13 mouse cellular contexts compared by ENCODE assay signal in genomic region chr3:51089036-51089669, GRCm38 (mm10).
DNase-seq lines count a peak whose midpoint lies in the region; ATAC-seq lines count a peak whose summit lies in the region.
"Had no signal": no experiment of that assay in that cellular context is flagged by ENCODE, and none has a peak within 500 bp of the region (broad histone marks: within the 10 kb centered on the region; RNA-seq: fewer than 3 reads in every experiment).

No protein-coding gene starts in this region.

- H3K9me3 ChIP-seq in embryonic facial prominence, embryonic 10.5 days = no peaks in the 10 kb centered on the region
- no peaks in the 10 kb centered on the region for H3K9me3 ChIP-seq in forebrain, embryonic 10.5 days
- no peaks in the 10 kb centered on the region for H3K9me3 ChIP-seq in hindbrain, embryonic 14.5 days (ENCODE audit: control insufficient read depth, low read length)
- H3K9me3 ChIP-seq in midbrain, embryonic 10.5 days (replicated peaks) = no peaks in the 10 kb centered on the region
- H3K9me3 ChIP-seq: heart, embryonic 13.5 days had no signal

- no peak overlapping the region for H3K9ac ChIP-seq in hindbrain, embryonic 14.5 days
- H3K9ac ChIP-seq: heart, embryonic 13.5 days; lung, embryonic 14.5 days had no signal

- 67% methylated on average over 10 of the region's 10 CpGs for WGBS in embryonic facial prominence, embryonic 10.5 days
- WGBS in forebrain, embryonic 10.5 days = 65% methylated on average over 10 of the region's 10 CpGs
- WGBS in hindbrain, embryonic 14.5 days = 40% methylated on average over 10 of the region's 10 CpGs
- WGBS in midbrain, embryonic 10.5 days = 71% methylated on average over 10 of the region's 10 CpGs

- H3K27ac ChIP-seq in embryonic facial prominence, embryonic 10.5 days (replicated peaks) = peak overlapping the region; percentile 7
- H3K27ac ChIP-seq in forebrain, embryonic 10.5 days = peak overlapping the region; percentile 32
- H3K27ac ChIP-seq in hindbrain, embryonic 14.5 days = peak overlapping the region; percentile 43; the same call in 1 of the 2 replicates
- peak overlapping the region; percentile 79 for H3K27ac ChIP-seq in midbrain, embryonic 10.5 days (replicated peaks)
- H3K27ac ChIP-seq: heart, embryonic 13.5 days; layer of hippocampus, adult 2 months had no signal

- H3K4me2 ChIP-seq in hindbrain, embryonic 14.5 days (replicated peaks) = no peak overlapping the region
- H3K4me2 ChIP-seq: heart, embryonic 13.5 days; lung, embryonic 14.5 days had no signal

- no peaks in the 10 kb centered on the region for H3K27me3 ChIP-seq in embryonic facial prominence, embryonic 10.5 days (replicated peaks; ENCODE audit: low read depth, poor library complexity, severe bottlenecking)
- no peaks in the 10 kb centered on the region for H3K27me3 ChIP-seq in forebrain, embryonic 10.5 days (ENCODE audit: poor library complexity, severe bottlenecking)
- H3K27me3 ChIP-seq in hindbrain, embryonic 14.5 days (ENCODE audit: control insufficient read depth, insufficient read depth, low read length) = no peaks in the 10 kb centered on the region
- H3K27me3 ChIP-seq in midbrain, embryonic 10.5 days (ENCODE audit: low read depth, poor library complexity, severe bottlenecking) = no peaks in the 10 kb centered on the region
- H3K27me3 ChIP-seq: heart, embryonic 13.5 days had no signal

- no peaks in the 10 kb centered on the region for H3K36me3 ChIP-seq in embryonic facial prominence, embryonic 10.5 days (replicated peaks)
- no peaks in the 10 kb centered on the region for H3K36me3 ChIP-seq in forebrain, embryonic 10.5 days (replicated peaks)
- no peaks in the 10 kb centered on the region for H3K36me3 ChIP-seq in hindbrain, embryonic 14.5 days (replicated peaks; ENCODE audit: control insufficient read depth, insufficient read depth)
- H3K36me3 ChIP-seq in midbrain, embryonic 10.5 days = no peaks in the 10 kb centered on the region
- H3K36me3 ChIP-seq: heart, embryonic 13.5 days had no signal

- DNase-seq in embryonic facial prominence, embryonic 10.5 days (ENCODE audit: low spot score) = no peak
- no peak for DNase-seq in forebrain, embryonic 10.5 days (ENCODE audit: extremely low spot score, low spot score)
- no peak for DNase-seq in hindbrain, embryonic 14.5 days (ENCODE audit: low spot score)
- DNase-seq in midbrain, embryonic 10.5 days (ENCODE audit: low spot score) = no peak
- DNase-seq in gastrocnemius, adult 8-10 months (ENCODE audit: low spot score in 2 of 2) = no peak
- DNase-seq in gastrocnemius, postnatal 25 days = no peak
- DNase-seq: cerebellum, adult 9-10 months; left cerebral cortex, postnatal 4 days; lung, embryonic 14.5 days had no signal

- ATAC-seq in hindbrain, embryonic 14.5 days (ENCODE audit: low FRiP score) = peak; percentile 35; the same call in 1 of the 2 replicates
- ATAC-seq in frontal cortex, adult (ENCODE audit: low TSS enrichment) = no peak
- no peak for ATAC-seq in erythroblast, adult 5-6 weeks (replicated peaks; ENCODE audit: low FRiP score, poor library complexity, severe bottlenecking)

- H3K4me3 ChIP-seq in embryonic facial prominence, embryonic 10.5 days = no peak overlapping the region
- H3K4me3 ChIP-seq in forebrain, embryonic 10.5 days = no peak overlapping the region
- H3K4me3 ChIP-seq in hindbrain, embryonic 14.5 days (replicated peaks; ENCODE audit: low read length) = no peak overlapping the region
- no peak overlapping the region for H3K4me3 ChIP-seq in midbrain, embryonic 10.5 days
- H3K4me3 ChIP-seq: heart, embryonic 13.5 days; layer of hippocampus, adult 2 months had no signal

- H3K4me1 ChIP-seq in embryonic facial prominence, embryonic 10.5 days = peaks cover 24% of the 10 kb centered on the region
- peaks cover 36% of the 10 kb centered on the region for H3K4me1 ChIP-seq in forebrain, embryonic 10.5 days
- H3K4me1 ChIP-seq in hindbrain, embryonic 14.5 days (replicated peaks; ENCODE audit: control insufficient read depth, insufficient read depth, low read length) = peaks cover 7% of the 10 kb centered on the region
- peaks cover 30% of the 10 kb centered on the region for H3K4me1 ChIP-seq in midbrain, embryonic 10.5 days

Comparison
In these comparisons a context has a peak if more than half of its experiments do, and no peak if none do; other contexts are left out.
1. H3K27ac ChIP-seq: peak in every context shown above with its lines; median percentile 79 in midbrain, embryonic 10.5 days; 43 in hindbrain, embryonic 14.5 days; 32 in forebrain, embryonic 10.5 days; 7 in embryonic facial prominence, embryonic 10.5 days.